In the genomic region with DNA sequence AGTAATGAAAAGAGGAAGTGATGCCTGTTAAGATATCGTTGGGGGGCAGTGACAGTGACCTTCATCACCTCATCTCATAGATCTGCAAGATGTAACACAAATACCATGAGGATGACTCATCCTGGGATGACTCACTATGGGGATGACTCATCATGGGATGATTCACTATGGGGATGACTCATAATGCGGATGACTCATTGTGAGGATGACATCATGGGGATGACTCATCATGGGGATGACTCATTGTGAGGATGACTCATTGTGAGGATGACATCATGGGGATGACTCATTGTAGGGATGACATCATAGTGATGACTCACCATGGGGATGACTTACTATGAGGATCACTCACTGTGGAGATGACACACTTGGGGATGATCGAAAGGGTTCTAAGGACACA, we compare ENCODE assay signal across 33 mouse cellular contexts.
A peak's percentile ranks its signal among the peaks of the same experiment; 100 is the strongest.
DNase-seq lines count a peak whose midpoint lies in the region; ATAC-seq and TF ChIP-seq lines count a peak whose summit lies in the region.
"Had no signal": no experiment of that assay in that cellular context is flagged by ENCODE, and none has a peak within 500 bp of the region (broad histone marks: within the 10 kb centered on the region; RNA-seq: fewer than 3 reads in every experiment).

No protein-coding gene starts in this region.

- H3K4me2 ChIP-seq in lung, postnatal 0 days (replicated peaks; ENCODE audit: low read depth, low read length): no peak overlapping the region
- H3K4me2 ChIP-seq in midbrain, embryonic 16.5 days (ENCODE audit: low read length): no peak overlapping the region
- H3K4me2 ChIP-seq: embryonic facial prominence, embryonic 15.5 days; forebrain, embryonic 12.5 days; hindbrain, embryonic 15.5 days; intestine, embryonic 15.5 days; limb, embryonic 15.5 days; midbrain, embryonic 15.5 days; neural tube, embryonic 12.5 days had no signal

- DNase-seq in ES-E14 (ENCODE audit: low read depth, low spot score): no peak
- peak; percentile 33 for DNase-seq in Patski (ENCODE audit: low read depth, low spot score)
- DNase-seq in lung, postnatal 0 days (ENCODE audit: low spot score): no peak
- no peak for DNase-seq in lung, postnatal 10 days
- DNase-seq: adrenal gland, postnatal 36 days; cerebellum, adult 8-10 months; cerebellum, postnatal 25 days; forebrain, postnatal 0 days; heart, postnatal 14 days; kidney, adult 2 months; kidney, postnatal 10 days; layer of hippocampus, postnatal 36 days; lung, adult 2 months; lung, postnatal 4 days; right cerebral cortex, postnatal 4 days; thymus, adult 18-20 months; thymus, postnatal 4 days had no signal

- CTCF ChIA-PET in Patski (lab: Charles Lee): no interaction called here

- peaks cover 36% of the 10 kb centered on the region for H3K9me3 ChIP-seq in megakaryocyte, embryonic 14.5 days
- no peaks in the 10 kb centered on the region for H3K9me3 ChIP-seq in ES-E14 (ENCODE audit: control insufficient read depth, insufficient read depth, low read depth, low read length)
- no peaks in the 10 kb centered on the region for H3K9me3 ChIP-seq in lung, postnatal 0 days (ENCODE audit: low read length)
- no peaks in the 10 kb centered on the region for H3K9me3 ChIP-seq in midbrain, embryonic 16.5 days (replicated peaks; ENCODE audit: control insufficient read depth, low read length, poor library complexity, severe bottlenecking)
- H3K9me3 ChIP-seq: embryonic facial prominence, embryonic 10.5 days; embryonic facial prominence, embryonic 15.5 days; forebrain, embryonic 12.5 days; hindbrain, embryonic 10.5 days; hindbrain, embryonic 15.5 days; intestine, embryonic 15.5 days; limb, embryonic 10.5 days; limb, embryonic 15.5 days; midbrain, embryonic 15.5 days; neural tube, embryonic 12.5 days had no signal

- H3K9ac ChIP-seq in ES-E14 (ENCODE audit: insufficient read depth, low read depth, low read length, poor library complexity, severe bottlenecking): no peak overlapping the region
- H3K9ac ChIP-seq in lung, postnatal 0 days (replicated peaks; ENCODE audit: low read depth): no peak overlapping the region
- H3K9ac ChIP-seq in midbrain, embryonic 16.5 days (ENCODE audit: low read depth, low read length): no peak overlapping the region
- H3K9ac ChIP-seq: embryonic facial prominence, embryonic 15.5 days; forebrain, embryonic 12.5 days; forebrain, postnatal 0 days; hindbrain, embryonic 15.5 days; intestine, embryonic 15.5 days; limb, embryonic 15.5 days; liver, embryonic 14.5 days; midbrain, embryonic 15.5 days; neural tube, embryonic 12.5 days had no signal

- TF ChIP-seq POLR2A in olfactory bulb, adult 2 months (IDR thresholded peaks at IDR 0.05; ENCODE audit: insufficient read depth, low read depth, low read length): no peak

- peak overlapping the region; percentile 3 for H3K4me3 ChIP-seq in megakaryocyte, embryonic 14.5 days (replicated peaks)
- H3K4me3 ChIP-seq in ES-E14 (ENCODE audit: insufficient read depth in 1 of 2, low read depth in 1 of 2, low read length in 2 of 2, poor library complexity in 1 of 2, severe bottlenecking in 1 of 2): no peak overlapping the region
- H3K4me3 ChIP-seq in olfactory bulb, adult 2 months (ENCODE audit: insufficient read depth, low read depth, low read length): no peak overlapping the region
- no peak overlapping the region for H3K4me3 ChIP-seq in lung, postnatal 0 days (ENCODE audit: low read depth, low read length)
- no peak overlapping the region for H3K4me3 ChIP-seq in midbrain, embryonic 16.5 days (ENCODE audit: low read depth, low read length)
- H3K4me3 ChIP-seq: embryonic facial prominence, embryonic 10.5 days; embryonic facial prominence, embryonic 15.5 days; forebrain, embryonic 12.5 days; hindbrain, embryonic 10.5 days; hindbrain, embryonic 15.5 days; intestine, embryonic 15.5 days; limb, embryonic 10.5 days; limb, embryonic 15.5 days; midbrain, embryonic 15.5 days; neural tube, embryonic 12.5 days had no signal

- H3K27ac ChIP-seq in ES-E14 (ENCODE audit: insufficient read depth, low read depth, low read length, poor library complexity, severe bottlenecking): no peak overlapping the region
- peak overlapping the region; percentile 13; the same call in 1 of the 2 replicates for H3K27ac ChIP-seq in olfactory bulb, adult 2 months (ENCODE audit: insufficient read depth, low read depth, low read length)
- no peak overlapping the region for H3K27ac ChIP-seq in lung, postnatal 0 days (ENCODE audit: low read length)
- H3K27ac ChIP-seq in midbrain, embryonic 16.5 days (ENCODE audit: low read length): no peak overlapping the region
- H3K27ac ChIP-seq: embryonic facial prominence, embryonic 10.5 days; embryonic facial prominence, embryonic 15.5 days; forebrain, embryonic 12.5 days; hindbrain, embryonic 10.5 days; hindbrain, embryonic 15.5 days; intestine, embryonic 15.5 days; limb, embryonic 10.5 days; limb, embryonic 15.5 days; liver, embryonic 14.5 days; midbrain, embryonic 15.5 days; neural tube, embryonic 12.5 days; stomach, postnatal 0 days had no signal

- POLR2A ChIA-PET in Patski (lab: Charles Lee): no interaction called here

- in situ Hi-C loops in ES-E14 (cut with MboI; ENCODE audit: low sequenced_read_pairs in 2 of 2, unreplicated experiment in 2 of 2) (no loop called here), Patski (cut with MboI; ENCODE audit: low pct_unique_long_range_greater_than_20kb) (no loop called here)

- no peak for ATAC-seq in megakaryocyte, adult 5-6 weeks (ENCODE audit: poor library complexity, severe bottlenecking)
- no peak for ATAC-seq in Patski
- ATAC-seq in lung, postnatal 0 days: no peak
- no peak for ATAC-seq in midbrain, embryonic 16.5 days
- ATAC-seq: forebrain, postnatal 0 days; intestine, embryonic 15.5 days; midbrain, embryonic 15.5 days had no signal

- no peaks in the 10 kb centered on the region for H3K4me1 ChIP-seq in megakaryocyte, embryonic 14.5 days
- H3K4me1 ChIP-seq in ES-E14 (ENCODE audit: control insufficient read depth in 2 of 2, insufficient read depth in 2 of 2, low read length in 2 of 2, poor library complexity in 1 of 2): no peaks in the 10 kb centered on the region
- no peaks in the 10 kb centered on the region for H3K4me1 ChIP-seq in olfactory bulb, adult 2 months (ENCODE audit: control insufficient read depth, insufficient read depth, low read length)
- H3K4me1 ChIP-seq in lung, postnatal 0 days (ENCODE audit: insufficient read depth, low read depth, low read length): no peaks in the 10 kb centered on the region
- peaks cover 2% of the 10 kb centered on the region; the same call in 1 of the 2 replicates for H3K4me1 ChIP-seq in midbrain, embryonic 16.5 days (ENCODE audit: control insufficient read depth, insufficient read depth, low read length)
- H3K4me1 ChIP-seq: embryonic facial prominence, embryonic 10.5 days; embryonic facial prominence, embryonic 15.5 days; forebrain, embryonic 12.5 days; hindbrain, embryonic 10.5 days; hindbrain, embryonic 15.5 days; intestine, embryonic 15.5 days; midbrain, embryonic 15.5 days; neural tube, embryonic 12.5 days had no signal

- no peaks in the 10 kb centered on the region for H3K27me3 ChIP-seq in megakaryocyte, embryonic 14.5 days (replicated peaks)
- no peaks in the 10 kb centered on the region for H3K27me3 ChIP-seq in Patski
- H3K27me3 ChIP-seq in lung, postnatal 0 days (replicated peaks; ENCODE audit: insufficient read depth, low read length): no peaks in the 10 kb centered on the region
- no peaks in the 10 kb centered on the region for H3K27me3 ChIP-seq in midbrain, embryonic 16.5 days (ENCODE audit: control insufficient read depth, insufficient read depth, low read depth, low read length)
- H3K27me3 ChIP-seq: embryonic facial prominence, embryonic 15.5 days; forebrain, embryonic 12.5 days; hindbrain, embryonic 15.5 days; intestine, embryonic 15.5 days; limb, embryonic 15.5 days; midbrain, embryonic 15.5 days; neural tube, embryonic 12.5 days had no signal

- TF ChIP-seq CTCF in Patski (IDR thresholded peaks at IDR 0.05): no peak
- no peak for TF ChIP-seq CTCF in olfactory bulb, adult 2 months (IDR thresholded peaks at IDR 0.05; ENCODE audit: insufficient read depth, low read depth, low read length)
- TF ChIP-seq CTCF in lung, postnatal 0 days (IDR thresholded peaks at IDR 0.05): no peak

- no peaks in the 10 kb centered on the region for H3K36me3 ChIP-seq in megakaryocyte, embryonic 14.5 days (replicated peaks; ENCODE audit: low read length)
- H3K36me3 ChIP-seq in ES-E14 (ENCODE audit: control insufficient read depth, insufficient read depth, low read length, poor library complexity, severe bottlenecking): no peaks in the 10 kb centered on the region
- no peaks in the 10 kb centered on the region for H3K36me3 ChIP-seq in lung, postnatal 0 days (ENCODE audit: insufficient read depth, low read length)
- H3K36me3 ChIP-seq in midbrain, embryonic 16.5 days (ENCODE audit: control insufficient read depth, insufficient read depth, low read length): no peaks in the 10 kb centered on the region
- H3K36me3 ChIP-seq: embryonic facial prominence, embryonic 10.5 days; embryonic facial prominence, embryonic 15.5 days; forebrain, embryonic 12.5 days; hindbrain, embryonic 10.5 days; hindbrain, embryonic 15.5 days; intestine, embryonic 15.5 days; limb, embryonic 10.5 days; limb, embryonic 15.5 days; midbrain, embryonic 15.5 days; neural tube, embryonic 12.5 days had no signal

- WGBS in olfactory bulb, adult 2 months: 94% methylated on average over 3 of the region's 3 CpGs
- 81% methylated on average over 3 of the region's 3 CpGs for WGBS in lung, postnatal 0 days
- WGBS in midbrain, embryonic 16.5 days: 95% methylated on average over 3 of the region's 3 CpGs

- no peak for TF ChIP-seq EP300 in lung, postnatal 0 days (IDR thresholded peaks at IDR 0.05)

TF ChIP-seq in ES-E14, 5 proteins besides CTCF, POLR2A, EP300 and RAD21:
- TF ChIP-seq MAFK (IDR thresholded peaks at IDR 0.05; ENCODE audit: insufficient read depth, low read depth, low read length) (0 out of 2 replicates have a peak, but pooled peaks have one; percentile 18), CHD2 (IDR thresholded peaks at IDR 0.05; ENCODE audit: low read depth, low read length) (no peak)
